Mouse (Mus musculus) heart, embryonic 14.5 days (tissue): ENCODE measurements around the gene Pex5l. TPM values are rescaled to one million over a fixed set of nuclear protein-coding genes. Genes with fewer than 3 reads are reported as not detected.
A peak's percentile ranks its signal among the peaks of the same experiment; 100 is the strongest.

Source experiments
- ATAC-seq: fragments of 200-750 bp; cut with Nextera tagmentation; 2 replicates; pipeline ENCODE4 v1.8.0; 2017; ENCODE audit warnings: low read depth, moderate TSS enrichment; ENCODE audit not compliant: insufficient number of reproducible peaks, insufficient read depth, low FRiP score
- H3K27ac ChIP-seq, 2 experiments: fragments of 200-500 bp in 1 of 2; fragments of 300-500 bp in 1 of 2; sonication (generic) in 1 of 2; replicated peaks in 1 of 2; 2 replicates each; pipeline ENCODE4 v1.5.1; 2012 to 2014; ENCODE audit warnings: low read depth in 2 of 2, low read length in 2 of 2, control low read depth in 1 of 2, mild to moderate bottlenecking in 1 of 2, mixed read lengths in 1 of 2; ENCODE audit not compliant: control insufficient read depth in 1 of 2, insufficient read depth in 1 of 2
- H3K27me3 ChIP-seq: fragments of 300-500 bp; sonication (generic); 2 replicates; pipeline ENCODE4 v1.6.1; 2014; ENCODE audit warnings: mild to moderate bottlenecking, low read length, control low read depth; ENCODE audit not compliant: control insufficient read depth, insufficient read depth
- H3K36me3 ChIP-seq: fragments of 300-500 bp; sonication (generic); 2 replicates; pipeline ENCODE4 v1.6.1; 2014; ENCODE audit warnings: mild to moderate bottlenecking, control low read depth, low read length, mixed read lengths; ENCODE audit not compliant: control insufficient read depth, insufficient read depth
- H3K4me1 ChIP-seq, 2 experiments: fragments of 200-500 bp in 1 of 2; fragments of 300-500 bp in 1 of 2; sonication (generic) in 1 of 2; 2 replicates each; pipeline ENCODE4 v1.6.1; 2012 to 2014; ENCODE audit warnings: low read length in 2 of 2, control low read depth in 1 of 2, mixed read lengths in 1 of 2; ENCODE audit not compliant: control insufficient read depth in 2 of 2, insufficient read depth in 2 of 2
- H3K4me2 ChIP-seq: fragments of 300-500 bp; sonication (generic); 2 replicates; pipeline ENCODE4 v1.6.1; 2014; ENCODE audit warnings: mild to moderate bottlenecking, low read length
- H3K4me3 ChIP-seq, 2 experiments: fragments of 200-500 bp in 1 of 2; fragments of 300-500 bp in 1 of 2; sonication (generic) in 1 of 2; 2 replicates each; pipeline ENCODE4 v1.5.1; 2012 to 2014; ENCODE audit warnings: low read length in 2 of 2, mild to moderate bottlenecking in 2 of 2, control low read depth in 1 of 2, low read depth in 1 of 2, moderate library complexity in 1 of 2; ENCODE audit not compliant: control insufficient read depth in 1 of 2, insufficient read depth in 1 of 2
- H3K9ac ChIP-seq: fragments of 300-500 bp; sonication (generic); 2 replicates; pipeline ENCODE4 v1.6.1; 2014; ENCODE audit warnings: mild to moderate bottlenecking, low read length
- H3K9me3 ChIP-seq: fragments of 300-500 bp; sonication (generic); 2 replicates; pipeline ENCODE4 v1.6.1; 2016; ENCODE audit warnings: low read length, control low read depth; ENCODE audit not compliant: control insufficient read depth
- WGBS: fragments of 180-500 bp; shearing (Covaris S2); extraction: QIAGEN DNeasy Blood & Tissue Kit; methylation state at CpG from one replicate; pipeline ENCODE4 v1.1.7; 2014; 5-methylcytosine and 5-hydroxymethylcytosine counted together
- polyA plus RNA-seq: library from polyadenylated mRNA; unstranded; fragments of >200 nt; fragmentation: Nextera tagmentation; extraction: Ambion mirVana; gene quantifications from 2 replicates; pipeline ENCODE4 v1.2.1, GENCODE M21; 2014

Gene Pex5l
- polyA plus RNA-seq, 1 experiment from 2014 or later, result 0.23 TPM

- 82% methylated on average over 6 of the region's 6 CpGs for WGBS
- Histone ChIP-seq H3K9me3 (no peaks in the 10 kb centered on the region), H3K9ac (no peak overlapping the region), H3K4me1 (no peaks in the 10 kb centered on the region), H3K27me3 (no peaks in the 10 kb centered on the region), H3K4me2 (no peak overlapping the region), H3K27ac (no peak overlapping the region), H3K36me3 (no peaks in the 10 kb centered on the region), H3K4me3 (no peak overlapping the region)
- ATAC-seq, result no peak
Measured at GRCm38 (mm10) chr3:33103501-33103900, 39.5 kb downstream of the Pex5l start.

GRCm38 (mm10) chr3:33098550-33099295 lies 44.3 kb downstream of the Pex5l start:
- Histone ChIP-seq H3K4me1 (no peaks in the 10 kb centered on the region), H3K4me3 (no peak overlapping the region), H3K36me3 (no peaks in the 10 kb centered on the region), H3K4me2 (no peak overlapping the region), H3K9ac (no peak overlapping the region), H3K9me3 (no peaks in the 10 kb centered on the region), H3K27ac (no peak overlapping the region), H3K27me3 (no peaks in the 10 kb centered on the region)
- 62% methylated on average over 9 of the region's 9 CpGs for WGBS
- ATAC-seq, result no peak

GRCm38 (mm10) chr3:33093646-33094045 lies 49.4 kb downstream of the Pex5l start:
- WGBS, result 58% methylated on average over 6 of the region's 6 CpGs
- Histone ChIP-seq H3K27me3 (no peaks in the 10 kb centered on the region), H3K9me3 (no peaks in the 10 kb centered on the region), H3K4me3 (no peak overlapping the region), H3K4me2 (no peak overlapping the region), H3K4me1 (no peaks in the 10 kb centered on the region), H3K36me3 (no peaks in the 10 kb centered on the region), H3K9ac (no peak overlapping the region), H3K27ac (no peak overlapping the region)
- ATAC-seq, result no peak

- H3K9me3 ChIP-seq, result no peaks in the 10 kb centered on the region
- H3K4me3 ChIP-seq, result no peak overlapping the region
- H3K4me1 ChIP-seq, result no peaks in the 10 kb centered on the region
- no peaks in the 10 kb centered on the region for H3K27me3 ChIP-seq
- H3K4me2 ChIP-seq, result peak overlapping the region; percentile 35
- H3K9ac ChIP-seq, result no peak overlapping the region
- no peak overlapping the region for H3K27ac ChIP-seq
- WGBS, result 40% methylated on average over 9 of the region's 9 CpGs
- no peak for ATAC-seq
- no peaks in the 10 kb centered on the region for H3K36me3 ChIP-seq
Measured at GRCm38 (mm10) chr3:33090001-33090400, 53.0 kb downstream of the Pex5l start.

GRCm38 (mm10) chr3:33089470-33089869 lies 53.6 kb downstream of the Pex5l start:
- 62% methylated on average over 2 of the region's 2 CpGs for WGBS
- no peak overlapping the region for H3K4me3 ChIP-seq
- no peak overlapping the region for H3K27ac ChIP-seq
- no peaks in the 10 kb centered on the region for H3K27me3 ChIP-seq
- no peak overlapping the region for H3K9ac ChIP-seq
- H3K9me3 ChIP-seq, result no peaks in the 10 kb centered on the region
- H3K36me3 ChIP-seq, result no peaks in the 10 kb centered on the region
- H3K4me2 ChIP-seq, result no peak overlapping the region
- H3K4me1 ChIP-seq, result no peaks in the 10 kb centered on the region
- ATAC-seq, result no peak

- Histone ChIP-seq H3K27me3 (no peaks in the 10 kb centered on the region), H3K4me2 (no peak overlapping the region), H3K4me1 (no peaks in the 10 kb centered on the region), H3K27ac (no peak overlapping the region), H3K9ac (no peak overlapping the region), H3K9me3 (no peaks in the 10 kb centered on the region), H3K4me3 (no peak overlapping the region), H3K36me3 (no peaks in the 10 kb centered on the region)
- no peak for ATAC-seq
- 67% methylated on average over 4 of the region's 4 CpGs for WGBS
Measured at GRCm38 (mm10) chr3:33088276-33088675, 54.8 kb downstream of the Pex5l start.

GRCm38 (mm10) chr3:33082806-33083338 lies 60.2 kb downstream of the Pex5l start:
- Histone ChIP-seq H3K9ac (no peak overlapping the region), H3K4me1 (peaks cover 0 to 3% of the 10 kb centered on the region in 2 experiments; a peak in 2 of 4 replicates), H3K4me3 (no peak overlapping the region; a peak in 1 of 4 replicates), H3K9me3 (no peaks in the 10 kb centered on the region), H3K27me3 (no peaks in the 10 kb centered on the region), H3K27ac (no peak overlapping the region), H3K4me2 (peak overlapping the region; percentile 52), H3K36me3 (no peaks in the 10 kb centered on the region)
- WGBS, result 16% methylated on average over 8 of the region's 8 CpGs
- no peak for ATAC-seq

- no peaks in the 10 kb centered on the region for H3K9me3 ChIP-seq
- no peak overlapping the region for H3K4me3 ChIP-seq
- no peak overlapping the region for H3K27ac ChIP-seq
- no peak for ATAC-seq
- H3K4me1 ChIP-seq, result peaks cover 0 to 3% of the 10 kb centered on the region in 2 experiments; a peak in 2 of 4 replicates
- 89% methylated on average over 4 of the region's 4 CpGs for WGBS
- H3K36me3 ChIP-seq, result no peaks in the 10 kb centered on the region
- H3K9ac ChIP-seq, result no peak overlapping the region
- no peaks in the 10 kb centered on the region for H3K27me3 ChIP-seq
- no peak overlapping the region for H3K4me2 ChIP-seq
Measured at GRCm38 (mm10) chr3:33081793-33082192, 61.3 kb downstream of the Pex5l start.
